Mouse (Mus musculus): ENCODE measurements around the gene Rapgefl1. TPM values are rescaled to one million over a fixed set of nuclear protein-coding genes. Genes with fewer than 3 reads are reported as not detected.
A peak's percentile ranks its signal among the peaks of the same experiment; 100 is the strongest.

Gene Rapgefl1
- 0.57 and 0.73 TPM in 2 replicates for polyA plus RNA-seq (2014; fragmentation: Nextera tagmentation; extraction: Ambion mirVana)

GRCm38 (mm10) chr11:98836651-98837141, at the start of gene Rapgefl1:
Gene Rapgefl1 (plus strand): TSS chr11:98836785.
- peaks cover 11% of the 10 kb centered on the region for H3K36me3 ChIP-seq (ENCODE audit: control insufficient read depth, insufficient read depth, low read length)
- H3K4me2 ChIP-seq: peak within 1 kb of the TSS; percentile 100
- no peak within 1 kb of the TSS for H3K27ac ChIP-seq (ENCODE audit: low read depth, low read length)
- H3K4me3 ChIP-seq (ENCODE audit: low read depth, low read length): peak within 1 kb of the TSS; percentile 69
- H3K27me3 ChIP-seq (ENCODE audit: control insufficient read depth, insufficient read depth, low read length): peaks cover 32% of the 10 kb centered on the region
- peak within 1 kb of the TSS; percentile 75 for H3K9ac ChIP-seq (ENCODE audit: low read depth, low read length)
- no peaks in the 10 kb centered on the region for H3K9me3 ChIP-seq (replicated peaks; ENCODE audit: control insufficient read depth, low read length)
- WGBS (ENCODE audit: insufficient replicate concordance): under 1% methylated on average over 38 of the region's 48 CpGs
- peak; percentile 83 for ATAC-seq (replicated peaks; ENCODE audit: insufficient number of reproducible peaks, low FRiP score, low TSS enrichment)
- H3K4me1 ChIP-seq (ENCODE audit: control insufficient read depth, insufficient read depth, low read length): peaks cover 16% of the 10 kb centered on the region

DNA sequence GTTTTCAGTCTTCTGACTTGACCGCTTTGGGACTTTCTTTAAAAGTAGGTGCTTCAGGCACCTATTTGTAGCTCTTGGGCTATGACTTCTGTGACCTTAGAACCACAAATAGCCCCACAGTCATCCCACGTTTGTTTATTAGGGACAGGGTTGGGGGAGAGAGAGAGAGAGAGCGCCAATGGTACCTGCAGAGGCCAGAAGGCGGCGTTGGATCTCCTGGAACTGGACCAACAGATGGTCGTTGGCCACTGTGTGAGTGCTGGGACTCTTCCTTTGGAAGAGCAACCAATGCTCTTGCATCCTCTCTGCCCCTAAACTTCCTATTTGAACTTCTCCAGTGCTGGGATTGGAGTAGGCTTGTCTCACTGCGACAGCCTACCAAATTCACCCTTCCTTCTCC, 49.4 kb upstream of the Rapgefl1 start:
- peak overlapping the region; percentile 97 for H3K27ac ChIP-seq (ENCODE audit: low read depth, low read length)
- no peaks in the 10 kb centered on the region for H3K27me3 ChIP-seq (ENCODE audit: control insufficient read depth, insufficient read depth, low read length)
- no peak overlapping the region for H3K9ac ChIP-seq (ENCODE audit: low read depth, low read length)
- peaks cover 56% of the 10 kb centered on the region for H3K4me1 ChIP-seq (ENCODE audit: control insufficient read depth, insufficient read depth, low read length)
- no peak overlapping the region for H3K4me3 ChIP-seq (ENCODE audit: low read depth, low read length)
- no peaks in the 10 kb centered on the region for H3K36me3 ChIP-seq (ENCODE audit: control insufficient read depth, insufficient read depth, low read length)
- ATAC-seq (replicated peaks; ENCODE audit: insufficient number of reproducible peaks, low FRiP score, low TSS enrichment): no peak
- peak overlapping the region; percentile 58 for H3K4me2 ChIP-seq
- H3K9me3 ChIP-seq (replicated peaks; ENCODE audit: control insufficient read depth, low read length): no peaks in the 10 kb centered on the region
- WGBS (ENCODE audit: insufficient replicate concordance): 23% methylated on average over 7 of the region's 7 CpGs

- H3K27me3 ChIP-seq (ENCODE audit: control insufficient read depth, insufficient read depth, low read length): no peaks in the 10 kb centered on the region
- no peak overlapping the region for H3K4me2 ChIP-seq
- no peak overlapping the region for H3K4me3 ChIP-seq (ENCODE audit: low read depth, low read length)
- no peak overlapping the region for H3K9ac ChIP-seq (ENCODE audit: low read depth, low read length)
- 86% methylated on average over 1 of the region's 1 CpGs for WGBS (ENCODE audit: insufficient replicate concordance)
- no peaks in the 10 kb centered on the region for H3K36me3 ChIP-seq (ENCODE audit: control insufficient read depth, insufficient read depth, low read length)
- peak overlapping the region; percentile 97; the same call in 1 of the 2 replicates for H3K27ac ChIP-seq (ENCODE audit: low read depth, low read length)
- H3K4me1 ChIP-seq (ENCODE audit: control insufficient read depth, insufficient read depth, low read length): peaks cover 51% of the 10 kb centered on the region
- H3K9me3 ChIP-seq (replicated peaks; ENCODE audit: control insufficient read depth, low read length): no peaks in the 10 kb centered on the region
- ATAC-seq (replicated peaks; ENCODE audit: insufficient number of reproducible peaks, low FRiP score, low TSS enrichment): no peak
These were observed 48.9 kb upstream of the Rapgefl1 start for GRCm38 (mm10) chr11:98787691-98788090.

DNA sequence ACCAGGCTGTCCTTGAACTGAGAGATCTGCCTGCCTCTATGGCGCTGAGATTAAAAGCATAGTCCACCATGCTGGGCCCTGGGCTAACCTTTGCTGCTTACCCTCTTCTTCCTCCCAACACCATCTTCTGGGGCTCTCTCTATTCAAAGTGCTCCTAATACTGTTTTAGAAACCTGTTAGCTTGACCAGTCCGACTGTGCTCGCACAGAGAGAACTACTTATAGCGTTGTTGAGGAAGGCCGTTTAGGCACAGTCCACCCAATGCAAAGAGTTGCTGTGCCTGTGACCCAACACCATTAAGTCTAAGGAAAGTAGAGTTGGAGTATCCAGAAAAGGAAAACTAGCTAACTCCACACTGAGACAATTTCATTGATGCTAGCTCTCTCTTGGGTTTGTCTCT, 48.4 kb upstream of the Rapgefl1 start:
- Histone ChIP-seq H3K4me1 (ENCODE audit: control insufficient read depth, insufficient read depth, low read length) (peaks cover 47% of the 10 kb centered on the region), H3K4me3 (ENCODE audit: low read depth, low read length) (no peak overlapping the region), H3K4me2 (no peak overlapping the region; the same call in 1 of the 2 replicates), H3K27ac (ENCODE audit: low read depth, low read length) (peak overlapping the region; percentile 80), H3K27me3 (ENCODE audit: control insufficient read depth, insufficient read depth, low read length) (no peaks in the 10 kb centered on the region), H3K9me3 (replicated peaks; ENCODE audit: control insufficient read depth, low read length) (no peaks in the 10 kb centered on the region), H3K9ac (ENCODE audit: low read depth, low read length) (no peak overlapping the region), H3K36me3 (ENCODE audit: control insufficient read depth, insufficient read depth, low read length) (no peaks in the 10 kb centered on the region)
- 89% methylated on average over 5 of the region's 5 CpGs for WGBS (ENCODE audit: insufficient replicate concordance)
- ATAC-seq (replicated peaks; ENCODE audit: insufficient number of reproducible peaks, low FRiP score, low TSS enrichment): no peak

GRCm38 (mm10) chr11:98788550-98789218, 47.9 kb upstream of the Rapgefl1 start:
- Histone ChIP-seq H3K4me3 (ENCODE audit: low read depth, low read length) (peak overlapping the region; percentile 61), H3K36me3 (ENCODE audit: control insufficient read depth, insufficient read depth, low read length) (no peaks in the 10 kb centered on the region), H3K27ac (ENCODE audit: low read depth, low read length) (peak overlapping the region; percentile 80), H3K9me3 (replicated peaks; ENCODE audit: control insufficient read depth, low read length) (no peaks in the 10 kb centered on the region), H3K4me1 (ENCODE audit: control insufficient read depth, insufficient read depth, low read length) (peaks cover 43% of the 10 kb centered on the region), H3K9ac (ENCODE audit: low read depth, low read length) (peak overlapping the region; percentile 78; the same call in 1 of the 2 replicates), H3K4me2 (peak overlapping the region; percentile 95), H3K27me3 (ENCODE audit: control insufficient read depth, insufficient read depth, low read length) (no peaks in the 10 kb centered on the region)
- ATAC-seq (replicated peaks; ENCODE audit: insufficient number of reproducible peaks, low FRiP score, low TSS enrichment): peak; percentile 67
- WGBS (ENCODE audit: insufficient replicate concordance): 14% methylated on average over 18 of the region's 18 CpGs

DNA sequence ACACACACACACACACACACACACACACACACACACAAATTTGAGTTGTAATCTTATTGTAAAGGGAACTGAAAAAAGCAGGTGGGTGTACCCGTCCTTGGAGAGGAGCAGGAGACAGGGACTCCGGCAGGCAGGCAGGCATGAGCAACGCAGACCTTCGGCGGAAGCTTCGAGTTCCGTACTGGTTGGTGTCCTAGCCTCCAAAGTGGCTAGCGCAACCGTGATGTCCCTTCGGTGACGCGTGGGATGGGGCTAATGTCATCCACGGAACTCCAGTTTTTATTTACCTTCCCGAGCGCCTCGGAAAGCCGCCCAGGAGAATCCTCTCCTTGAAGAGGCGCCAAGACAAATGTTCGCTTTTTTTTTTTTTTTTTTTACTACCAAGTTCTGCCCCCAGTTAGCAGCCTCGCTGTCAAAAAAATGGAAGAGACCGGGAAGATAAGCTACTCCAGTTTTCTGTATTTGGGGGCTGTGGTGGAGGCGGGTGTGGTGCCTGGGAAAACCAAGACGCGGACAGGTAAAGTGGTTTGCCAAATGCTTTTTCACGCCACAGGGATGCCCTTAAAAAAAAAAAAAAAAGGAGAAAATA, 47.3 kb upstream of the Rapgefl1 start:
- Histone ChIP-seq H3K9ac (ENCODE audit: low read depth, low read length) (peak overlapping the region; percentile 78), H3K27me3 (ENCODE audit: control insufficient read depth, insufficient read depth, low read length) (no peaks in the 10 kb centered on the region), H3K9me3 (replicated peaks; ENCODE audit: control insufficient read depth, low read length) (no peaks in the 10 kb centered on the region), H3K36me3 (ENCODE audit: control insufficient read depth, insufficient read depth, low read length) (no peaks in the 10 kb centered on the region), H3K4me1 (ENCODE audit: control insufficient read depth, insufficient read depth, low read length) (peaks cover 43% of the 10 kb centered on the region), H3K4me2 (peak overlapping the region; percentile 95), H3K27ac (ENCODE audit: low read depth, low read length) (peak overlapping the region; percentile 80), H3K4me3 (ENCODE audit: low read depth, low read length) (peak overlapping the region; percentile 61)
- no peak for ATAC-seq (replicated peaks; ENCODE audit: insufficient number of reproducible peaks, low FRiP score, low TSS enrichment)
- WGBS (ENCODE audit: insufficient replicate concordance): under 1% methylated on average over 25 of the region's 25 CpGs

DNA sequence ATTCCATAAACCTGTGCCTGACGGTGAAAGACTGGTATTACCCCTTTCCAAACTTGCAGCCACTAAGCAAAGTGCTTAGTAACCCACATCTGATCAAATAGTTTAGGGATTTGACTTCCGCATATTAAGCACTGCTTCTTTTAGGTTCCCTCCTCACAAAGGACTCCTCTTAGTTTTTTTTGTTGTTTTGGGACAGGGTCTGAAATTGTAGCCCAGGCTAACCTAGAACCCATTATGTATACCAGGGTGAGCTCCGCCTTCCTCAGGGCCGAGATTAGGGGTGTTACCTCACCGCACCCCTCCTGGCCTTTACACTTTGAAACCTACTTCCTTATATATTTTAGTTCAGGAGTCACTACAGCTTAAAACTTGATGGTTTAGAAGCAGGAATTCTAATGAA, 46.8 kb upstream of the Rapgefl1 start:
- 39% methylated on average over 5 of the region's 5 CpGs for WGBS (ENCODE audit: insufficient replicate concordance)
- H3K4me1 ChIP-seq (ENCODE audit: control insufficient read depth, insufficient read depth, low read length): peaks cover 40% of the 10 kb centered on the region
- peak overlapping the region; percentile 61; the same call in 1 of the 2 replicates for H3K4me3 ChIP-seq (ENCODE audit: low read depth, low read length)
- no peak for ATAC-seq (replicated peaks; ENCODE audit: insufficient number of reproducible peaks, low FRiP score, low TSS enrichment)
- peak overlapping the region; percentile 78 for H3K9ac ChIP-seq (ENCODE audit: low read depth, low read length)
- peak overlapping the region; percentile 95 for H3K4me2 ChIP-seq
- no peak overlapping the region for H3K27ac ChIP-seq (ENCODE audit: low read depth, low read length)
- H3K9me3 ChIP-seq (replicated peaks; ENCODE audit: control insufficient read depth, low read length): no peaks in the 10 kb centered on the region
- no peaks in the 10 kb centered on the region for H3K36me3 ChIP-seq (ENCODE audit: control insufficient read depth, insufficient read depth, low read length)
- H3K27me3 ChIP-seq (ENCODE audit: control insufficient read depth, insufficient read depth, low read length): no peaks in the 10 kb centered on the region

- Histone ChIP-seq H3K9me3 (replicated peaks; ENCODE audit: control insufficient read depth, low read length) (no peaks in the 10 kb centered on the region), H3K4me3 (ENCODE audit: low read depth, low read length) (no peak overlapping the region), H3K27ac (ENCODE audit: low read depth, low read length) (no peak overlapping the region), H3K4me1 (ENCODE audit: control insufficient read depth, insufficient read depth, low read length) (peaks cover 31% of the 10 kb centered on the region), H3K36me3 (ENCODE audit: control insufficient read depth, insufficient read depth, low read length) (no peaks in the 10 kb centered on the region), H3K4me2 (no peak overlapping the region), H3K27me3 (ENCODE audit: control insufficient read depth, insufficient read depth, low read length) (no peaks in the 10 kb centered on the region), H3K9ac (ENCODE audit: low read depth, low read length) (no peak overlapping the region)
- no peak for ATAC-seq (replicated peaks; ENCODE audit: insufficient number of reproducible peaks, low FRiP score, low TSS enrichment)
- 84% methylated on average over 5 of the region's 5 CpGs for WGBS (ENCODE audit: insufficient replicate concordance)
These were observed 45.9 kb upstream of the Rapgefl1 start for GRCm38 (mm10) chr11:98790631-98791205.
